Mouse (Mus musculus) G1E (cell line): ENCODE measurements around the gene Il12a.

Experiments
- CTCF ChIP-seq: IDR thresholded peaks from 2 replicates; pipeline ENCODE4 v1.5.1; 2012; ENCODE audit warnings: low read depth, low read length, inconsistent platforms, mixed read lengths
- GATA1 ChIP-seq: IDR thresholded peaks from 2 replicates; pipeline ENCODE4 v1.6.1; 2012; ENCODE audit warnings: borderline replicate concordance, low read length, inconsistent platforms, mixed read lengths
- POLR2AphosphoS5 ChIP-seq: IDR thresholded peaks from 2 replicates; pipeline ENCODE4 v1.6.1; 2012; ENCODE audit warnings: low read depth, low read length, inconsistent platforms; ENCODE audit not compliant: insufficient replicate concordance
- TAL1 ChIP-seq: conservative IDR thresholded peaks from 2 replicates; pipeline ENCODE4 v1.6.1; 2012; ENCODE audit warnings: low read depth, low read length, inconsistent platforms, mixed read lengths

DNA sequence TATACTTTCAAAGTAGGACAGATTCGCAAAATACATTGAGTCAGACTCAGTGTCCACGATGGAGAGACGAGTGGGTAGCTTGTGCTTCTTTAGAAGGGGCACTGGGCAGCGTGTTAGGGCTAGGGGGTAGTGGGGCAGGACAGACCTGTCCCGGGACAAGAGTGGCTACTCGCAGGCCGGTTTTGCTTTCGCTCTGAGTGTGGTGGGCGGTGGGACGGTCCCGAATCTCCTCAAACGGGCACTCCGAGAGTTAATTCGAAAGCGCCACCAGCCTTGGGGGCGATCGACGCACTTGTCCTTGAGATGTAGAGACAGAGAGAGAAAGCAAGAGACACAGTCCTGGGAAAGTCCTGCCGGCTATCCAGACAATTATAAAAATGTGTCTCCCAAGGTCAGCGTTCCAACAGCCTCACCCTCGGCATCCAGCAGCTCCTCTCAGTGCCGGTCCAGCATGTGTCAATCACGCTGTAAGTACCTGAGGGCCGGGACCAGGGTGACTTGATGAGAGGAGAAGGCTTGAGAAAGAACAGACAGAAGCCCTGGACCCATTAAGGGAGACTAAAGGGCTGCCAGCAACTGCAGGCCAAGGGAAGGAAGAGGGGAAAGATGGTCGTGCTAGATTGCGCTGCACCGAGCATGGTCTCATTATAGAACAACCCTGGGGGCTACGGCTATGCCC is 795 bp downstream of the Il12a start:
- TF ChIP-seq TAL1 = no peak
- no peak for TF ChIP-seq GATA1
- no peak for TF ChIP-seq POLR2AphosphoS5
- no peak for TF ChIP-seq CTCF
